Mouse (Mus musculus) activated CD4-positive, CD25-positive, alpha-beta regulatory T cell, adult 4 months (primary cell): ENCODE results near the gene Spdl1. TPM values are rescaled to one million over a fixed set of nuclear protein-coding genes. Genes with fewer than 3 reads are reported as not detected.
"Not testable (repeated sequence)": the region's sequence is repeated elsewhere in the genome, so short reads cannot be mapped to it uniquely, and the experiment has no call there.

Experiments
- ATAC-seq: one replicate; pipeline ENCODE4 v1.8.0; 2017
- polyA plus RNA-seq, 2 experiments: library from polyadenylated mRNA; unstranded; fragments of 100-300 nt; shearing (Covaris generic); gene quantifications; one replicate each; pipeline ENCODE4 v1.2.1; 2017

Gene Spdl1
- polyA plus RNA-seq, 2 experiments from 2014 or later, result 5.4 to 6.4 TPM

DNA sequence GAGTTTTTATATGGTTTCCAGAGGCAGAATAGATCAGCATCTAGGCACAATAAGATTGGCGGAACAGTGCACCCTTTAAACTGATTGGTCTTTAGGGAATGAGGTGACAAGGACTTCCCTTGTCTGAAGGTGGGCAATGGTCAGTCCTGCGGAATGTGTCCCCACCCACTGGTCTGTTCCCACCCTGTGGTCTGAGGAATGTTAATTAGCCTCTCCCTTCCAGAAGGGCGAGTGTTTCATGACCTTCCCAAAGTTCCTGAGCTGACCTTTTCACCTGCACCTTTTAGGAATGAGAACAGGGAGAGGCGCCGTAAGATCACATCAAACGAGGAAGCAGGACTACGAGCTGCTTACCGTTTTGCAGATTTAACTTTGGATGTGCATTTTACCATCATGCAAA, 35.4 kb downstream of the Spdl1 start:
- ATAC-seq, result not testable (repeated sequence)

DNA sequence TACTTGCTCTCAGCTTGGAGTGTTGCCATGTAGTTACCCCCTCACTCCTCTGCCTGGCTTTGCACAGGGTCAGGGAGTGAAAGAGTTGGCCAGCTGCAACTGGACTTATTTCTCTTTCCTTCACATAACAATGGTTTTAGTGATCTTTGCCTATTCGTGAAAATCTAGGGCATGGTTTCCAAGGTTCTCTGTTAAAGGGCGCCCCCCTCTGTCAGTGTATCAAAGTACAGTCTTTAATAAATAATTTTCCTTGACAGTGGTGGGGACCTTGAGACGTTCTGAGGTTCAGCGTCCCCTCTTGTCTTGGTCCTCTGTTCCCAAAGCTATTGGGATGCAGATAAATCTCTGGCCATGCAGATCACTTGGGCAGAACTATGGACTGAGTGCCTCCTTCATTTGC, 37.3 kb downstream of the Spdl1 start:
- ATAC-seq, result peak; percentile 66

DNA sequence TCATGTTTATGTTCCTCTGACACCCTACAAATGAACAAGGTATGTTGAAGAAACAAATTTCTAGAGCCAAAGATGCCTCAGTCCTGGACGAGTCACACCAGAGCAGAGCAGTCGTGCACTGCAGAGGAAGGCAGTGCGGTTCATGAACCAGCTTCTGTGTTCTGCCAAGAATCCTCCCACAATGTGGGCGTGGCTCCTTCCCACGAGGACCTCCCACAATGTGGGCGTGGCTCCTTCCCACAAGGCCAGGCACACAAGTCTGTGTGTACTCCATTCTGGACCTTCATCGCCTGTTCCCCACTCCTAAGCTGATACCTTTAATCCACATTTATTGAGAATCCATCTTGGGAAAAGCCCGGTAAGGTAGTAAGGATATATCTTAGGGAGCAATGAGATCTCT, 41.6 kb downstream of the Spdl1 start:
- ATAC-seq, result no peak

DNA sequence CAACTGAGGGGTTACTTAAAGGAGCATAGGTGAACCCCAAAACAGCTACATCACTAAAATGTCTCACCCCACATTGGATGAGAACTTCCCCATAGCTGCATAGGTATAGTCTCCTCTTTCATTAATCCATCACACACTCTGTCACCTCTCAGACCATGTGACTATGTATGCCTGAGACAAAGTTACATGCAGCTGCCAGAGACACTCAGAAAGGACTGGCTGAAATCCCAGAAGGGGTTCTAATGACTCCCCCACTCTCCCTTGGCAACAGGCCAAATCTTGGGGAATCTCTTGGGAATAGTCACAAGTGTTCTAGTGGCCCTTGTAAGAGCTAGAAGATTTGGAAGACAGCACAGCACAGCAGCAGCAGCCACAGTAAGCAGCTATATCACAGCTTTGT, 48.6 kb downstream of the Spdl1 start:
- no peak for ATAC-seq

DNA sequence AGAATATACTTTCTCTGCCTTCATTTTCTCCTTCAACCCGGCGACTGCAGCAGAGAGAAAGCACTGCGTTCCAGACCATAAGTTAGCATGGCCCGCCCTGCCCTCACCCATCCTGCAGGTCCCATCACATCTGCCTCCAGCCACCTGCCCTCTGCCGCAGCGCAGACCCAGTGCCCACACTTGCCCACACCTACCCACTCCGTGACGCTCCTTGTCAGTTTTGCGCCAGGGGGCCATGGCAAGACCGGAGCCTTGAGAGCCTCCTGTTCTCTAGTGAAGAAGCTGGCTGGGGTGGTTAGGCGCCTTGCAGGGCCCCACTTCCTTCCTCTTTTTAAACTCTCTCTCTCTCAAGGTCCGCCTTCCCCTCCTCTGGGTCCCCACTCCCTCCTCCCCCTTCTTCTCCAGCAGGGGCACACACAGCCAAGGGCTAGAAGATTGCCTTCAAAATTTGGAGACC, 49.8 kb downstream of the Spdl1 start, which contains the start of gene Dock2:
Gene Dock2, minus strand, starts transcription at position 306 of the 457 bp plus-strand sequence.
- ATAC-seq, result peak; percentile 52

DNA sequence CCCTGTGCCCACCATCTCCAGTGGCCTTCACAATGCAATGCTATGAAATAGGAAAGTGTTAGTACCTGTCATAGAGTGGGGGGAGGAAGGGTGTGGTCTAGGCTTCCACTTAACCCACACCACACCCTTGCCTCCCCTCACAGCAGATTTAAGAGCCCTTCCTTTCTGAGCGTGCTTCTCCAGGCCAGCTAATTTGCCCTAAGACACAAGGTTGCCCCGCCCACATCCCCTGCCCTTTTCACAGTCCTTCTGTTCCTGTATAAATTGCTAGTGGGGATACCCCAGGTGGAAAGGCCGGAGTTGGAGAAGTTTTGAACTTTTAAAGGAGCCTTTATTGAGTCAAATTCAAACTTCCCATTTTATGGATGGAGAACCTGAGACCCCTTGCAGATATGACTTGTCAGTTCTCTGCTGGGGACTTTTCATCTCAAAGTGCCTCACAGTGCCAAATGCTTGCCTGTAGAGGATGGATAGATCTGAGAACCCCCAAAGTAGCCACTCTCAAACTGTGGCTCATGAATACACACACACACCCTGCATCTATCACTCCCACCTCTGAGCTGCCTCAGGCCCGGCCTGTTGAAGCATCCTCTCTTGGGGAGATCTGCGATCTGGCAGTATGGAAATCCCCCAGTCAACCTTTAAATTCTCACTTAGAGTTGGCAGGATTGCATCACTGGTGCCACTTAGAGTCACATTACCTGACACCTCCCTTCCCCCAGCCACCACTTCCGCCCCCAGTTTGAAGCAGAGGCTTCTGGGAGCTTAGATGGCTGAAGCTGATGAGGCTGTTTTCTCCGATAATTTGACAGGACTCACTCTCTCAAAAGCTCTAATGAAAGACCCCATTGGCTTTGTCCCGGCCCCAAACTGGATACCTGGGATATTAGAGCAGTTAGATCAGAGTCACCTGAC, 50.7 kb downstream of the Spdl1 start:
- ATAC-seq, result peak; percentile 89

DNA sequence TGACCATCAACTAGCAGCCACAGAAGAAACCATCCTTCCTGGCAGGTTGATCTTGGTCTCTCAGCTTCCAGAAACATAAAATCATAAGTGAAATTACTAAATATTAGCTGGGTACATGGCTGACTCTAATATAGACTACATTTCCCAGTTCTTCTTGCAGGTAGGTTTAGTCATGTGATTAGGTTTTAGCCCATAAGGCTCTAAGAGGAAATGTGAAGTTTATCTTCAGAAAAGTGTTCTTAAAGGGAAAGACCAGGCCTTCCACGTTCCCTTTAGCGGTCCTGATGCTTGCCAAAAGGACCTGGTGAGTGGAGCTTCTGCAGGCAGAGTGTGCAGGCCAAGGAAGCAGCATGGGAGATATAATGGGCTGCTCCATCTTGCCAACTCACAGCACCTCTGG, 52.7 kb downstream of the Spdl1 start:
- no peak for ATAC-seq

DNA sequence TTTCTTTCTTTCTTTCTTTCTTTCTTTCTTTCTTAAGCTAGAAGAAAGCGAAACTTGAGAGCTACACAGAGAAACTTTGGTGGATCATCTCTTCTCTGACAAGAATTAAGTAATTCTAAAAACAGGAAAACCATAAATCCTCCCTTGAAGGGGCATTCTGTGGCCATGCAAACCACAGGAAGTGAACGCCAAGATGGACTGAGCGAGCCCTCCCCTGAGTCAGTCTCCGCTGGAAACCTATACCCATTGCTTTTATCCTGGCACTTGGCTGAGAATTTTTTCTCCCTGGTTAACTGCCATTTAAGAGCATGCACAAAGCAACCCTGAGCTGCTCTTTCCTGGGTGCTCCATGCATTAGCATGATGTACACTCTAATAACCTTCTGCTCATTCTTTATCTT, 53.5 kb downstream of the Spdl1 start:
- no peak for ATAC-seq

DNA sequence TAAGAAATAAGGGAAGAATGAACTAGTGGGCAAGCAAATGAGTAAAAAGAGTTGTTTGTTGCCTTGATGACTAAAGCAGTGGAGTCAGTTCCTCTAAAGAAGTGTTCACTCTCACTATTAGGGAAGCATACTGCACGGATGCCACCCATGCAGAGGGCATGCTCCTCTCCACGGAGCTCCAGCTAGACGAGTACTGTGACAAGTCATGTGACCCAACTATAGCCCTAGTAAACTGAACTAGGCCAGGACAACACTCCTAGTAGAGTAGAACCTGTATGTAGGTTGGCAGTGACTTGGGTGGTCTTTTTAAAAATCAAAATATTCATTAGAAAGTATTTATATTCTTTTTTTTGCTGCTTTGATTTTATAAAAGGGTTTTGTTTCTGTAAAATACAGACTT, 55.1 kb downstream of the Spdl1 start:
- ATAC-seq, result no peak

DNA sequence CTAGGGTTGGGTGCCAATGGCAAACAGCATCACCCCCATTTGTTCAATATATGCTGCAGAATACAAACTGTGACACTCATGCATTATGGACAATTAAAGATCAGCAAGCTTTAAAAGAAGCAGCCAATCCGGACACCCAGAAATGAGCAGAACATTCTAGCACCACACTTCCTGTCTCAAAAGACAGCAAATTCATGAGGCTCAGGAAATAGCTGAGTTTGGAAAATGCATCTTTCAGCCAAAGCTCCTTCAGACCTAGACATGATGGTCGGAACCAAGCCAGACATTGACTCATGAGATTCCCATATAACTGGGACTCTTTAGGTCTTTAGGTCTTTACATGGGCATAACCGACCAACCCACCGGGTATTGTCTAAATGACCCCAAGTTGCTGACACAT, 55.9 kb downstream of the Spdl1 start:
- peak; percentile 30 for ATAC-seq

DNA sequence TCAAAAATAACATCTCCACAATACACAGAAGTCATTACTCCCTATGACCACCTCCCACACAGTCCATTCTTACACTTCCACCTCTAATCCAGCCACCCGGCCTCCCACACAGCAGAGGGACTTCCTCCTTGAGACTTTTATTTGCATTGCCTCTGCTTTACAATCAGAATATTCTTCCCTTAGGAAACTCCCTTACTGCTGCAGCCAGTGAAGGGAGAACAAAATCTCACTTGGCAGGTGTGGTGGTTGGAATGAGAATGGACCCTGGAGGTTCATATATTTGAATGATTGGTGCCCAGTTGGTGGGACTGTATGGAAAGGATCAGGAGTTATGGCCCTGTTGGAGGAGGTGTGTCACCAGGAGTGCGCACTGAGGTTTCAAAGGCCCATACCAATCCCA, 57.4 kb downstream of the Spdl1 start:
- no peak for ATAC-seq

DNA sequence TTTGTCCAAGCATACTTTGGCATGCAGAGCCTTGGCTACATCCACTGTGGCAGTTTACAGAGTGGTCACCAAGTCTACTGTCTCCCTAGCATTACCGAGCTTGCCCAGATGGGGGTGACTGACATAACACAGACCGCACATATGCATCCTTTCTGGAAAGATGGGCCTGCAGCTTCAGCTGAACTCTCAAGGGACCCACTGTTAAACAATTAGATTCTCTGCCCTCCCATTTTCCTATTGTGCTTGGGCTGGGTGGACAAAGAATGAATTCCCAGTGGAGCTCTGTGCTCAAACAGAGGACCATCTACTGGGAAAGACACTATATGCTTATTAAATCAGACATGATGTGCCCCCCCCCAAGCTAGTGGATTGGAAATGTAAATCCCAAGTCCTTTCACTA, 58.8 kb downstream of the Spdl1 start:
- no peak for ATAC-seq

DNA sequence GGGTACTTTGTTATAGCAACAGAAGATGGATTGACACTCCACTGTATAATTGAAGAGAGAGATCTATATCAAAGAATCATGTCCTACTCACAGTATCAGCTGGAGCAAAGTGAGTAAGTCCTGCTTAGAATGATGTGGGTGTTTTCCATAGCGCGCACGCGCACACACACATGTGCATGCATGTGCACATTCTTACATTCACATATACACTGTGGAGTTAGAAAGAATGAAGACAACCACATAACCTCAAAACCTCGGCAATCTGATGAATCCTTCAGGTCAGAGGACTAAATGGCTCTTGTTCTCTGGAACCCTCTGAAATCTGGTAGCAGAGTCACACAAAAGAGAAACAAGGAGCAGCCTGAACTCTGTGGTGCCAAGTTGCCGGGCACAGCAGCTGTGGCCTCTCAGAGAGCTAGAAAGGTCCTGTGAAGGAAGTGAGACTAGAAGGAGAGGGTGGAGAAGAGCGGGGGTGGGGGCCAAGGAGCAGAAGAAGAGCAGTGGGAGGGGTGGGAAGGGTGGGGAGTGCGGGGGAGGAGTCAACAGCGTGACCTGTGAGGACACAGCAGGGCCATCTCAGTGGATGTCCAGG, 60.0 kb downstream of the Spdl1 start:
- no peak for ATAC-seq

DNA sequence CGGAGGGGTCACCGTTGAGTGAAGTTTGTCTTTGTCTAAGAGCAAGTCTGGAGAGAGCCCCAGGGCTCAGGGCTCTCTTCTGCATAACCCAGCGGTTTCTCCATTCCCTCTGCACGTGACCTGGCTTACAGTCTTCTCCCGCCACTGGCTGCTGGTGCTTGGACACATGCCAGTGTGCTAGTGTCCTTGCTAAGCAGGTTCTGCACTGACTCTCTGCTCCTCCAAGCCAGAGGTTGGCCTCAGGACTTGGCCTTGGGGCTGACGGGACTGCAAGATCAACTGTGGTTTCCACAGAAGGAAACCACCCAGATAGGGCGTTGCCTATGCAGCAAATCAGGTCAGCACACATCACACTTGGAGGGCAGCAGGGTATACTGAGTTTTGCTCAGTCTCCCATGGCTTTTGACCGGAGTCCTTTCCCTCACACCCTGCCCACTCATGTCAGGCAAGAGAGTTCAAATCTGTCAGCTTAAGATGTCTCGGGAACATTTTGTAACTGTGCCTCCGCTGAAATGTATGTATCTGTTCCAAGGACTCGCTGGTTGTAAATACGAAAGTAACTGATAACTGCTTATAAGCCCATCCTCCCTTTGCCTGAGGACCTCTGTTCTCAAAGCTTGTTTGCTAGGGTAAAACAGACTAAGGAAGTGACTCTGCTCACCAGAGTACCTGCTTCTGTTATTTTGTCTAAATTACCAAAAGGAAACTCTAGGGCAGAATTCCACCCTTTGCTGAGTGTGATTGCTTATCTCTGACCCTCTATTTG, 62.0 kb downstream of the Spdl1 start:
- ATAC-seq, result peak; percentile 73

DNA sequence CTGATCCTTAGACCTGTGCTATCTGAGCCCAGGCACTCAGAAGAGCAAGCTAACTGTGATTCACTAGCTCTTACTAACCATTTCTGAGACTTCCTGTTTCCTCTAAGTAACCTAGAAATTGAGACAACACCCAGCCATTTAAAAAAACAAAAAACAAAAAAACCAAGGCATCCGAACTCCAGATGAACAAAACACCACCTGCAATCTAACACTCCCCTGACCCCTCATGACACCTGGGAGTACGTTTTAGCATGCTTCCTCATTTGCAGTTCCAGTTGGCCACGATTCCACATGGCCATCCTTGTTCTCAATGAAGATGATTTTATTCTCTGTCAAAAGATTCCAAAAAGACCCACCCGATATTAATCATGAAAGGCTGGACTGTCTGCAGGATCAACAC, 62.8 kb downstream of the Spdl1 start:
- peak; percentile 29 for ATAC-seq

DNA sequence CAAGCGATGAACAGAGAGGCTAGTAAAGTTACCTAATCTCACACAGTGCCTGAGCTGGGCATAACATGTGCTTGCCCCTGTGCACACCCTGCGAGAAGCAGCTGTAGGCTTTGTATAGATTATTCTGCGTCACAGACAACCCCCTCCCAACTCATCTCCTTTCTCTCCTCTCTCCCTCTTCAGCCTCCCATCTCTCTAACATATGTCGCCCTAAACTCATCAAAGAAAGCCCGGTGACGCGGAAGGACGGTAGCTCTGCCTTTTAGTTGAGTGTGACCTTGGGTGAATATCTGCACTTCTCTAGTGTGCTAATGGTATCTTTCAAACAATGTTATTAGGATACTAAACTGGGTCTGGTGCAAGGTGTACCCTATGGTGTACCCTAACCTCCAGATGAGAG, 63.5 kb downstream of the Spdl1 start:
- ATAC-seq, result no peak

DNA sequence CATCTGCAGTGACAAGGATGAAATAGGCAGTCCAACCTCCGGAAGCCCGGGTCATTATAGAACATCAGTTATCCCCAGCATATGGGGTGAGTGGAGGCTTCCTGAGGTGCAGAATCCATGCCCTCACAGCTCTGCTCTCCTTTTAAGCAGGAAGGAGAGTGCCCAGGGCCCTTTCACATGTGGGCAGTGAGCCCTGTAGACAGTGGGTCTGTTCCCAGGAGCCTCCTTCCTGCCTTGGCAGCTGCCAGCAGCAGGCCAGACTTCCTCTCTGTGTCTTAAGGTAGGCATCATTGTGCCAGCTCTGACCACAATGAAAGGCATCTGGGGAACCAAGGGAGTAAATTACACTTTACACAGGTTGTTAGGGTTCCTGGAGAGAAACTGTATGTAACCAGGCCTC, 64.0 kb downstream of the Spdl1 start:
- peak; percentile 17 for ATAC-seq

DNA sequence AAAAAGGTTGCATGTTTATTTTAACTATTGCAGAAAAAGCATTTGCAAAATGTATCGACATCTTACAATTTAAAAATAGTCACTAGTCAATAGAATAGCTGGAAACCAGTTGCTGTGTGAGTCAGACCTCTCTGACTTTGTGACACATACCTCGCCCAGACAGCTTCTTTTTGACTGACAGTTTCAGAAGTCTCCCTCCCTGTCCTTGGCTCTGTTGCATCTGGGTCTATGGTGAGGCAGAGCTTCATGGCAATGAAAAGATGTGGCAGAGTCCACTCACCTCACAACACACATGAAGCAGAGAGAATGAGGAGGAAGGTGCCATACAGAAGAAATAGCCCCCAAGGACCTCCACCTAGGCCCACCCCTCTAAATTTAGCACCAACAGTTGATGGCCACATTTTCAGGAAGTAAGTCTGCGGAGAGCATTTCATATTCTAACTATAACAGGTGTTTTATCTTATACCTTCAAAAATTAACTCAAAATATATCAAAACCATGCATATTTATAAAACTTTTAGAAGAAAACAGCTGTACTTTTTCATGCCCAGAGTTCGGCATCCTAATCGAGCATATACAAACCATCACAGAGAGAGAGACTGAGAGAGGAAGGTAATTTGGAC, 69.6 kb downstream of the Spdl1 start:
- peak; percentile 48 for ATAC-seq

DNA sequence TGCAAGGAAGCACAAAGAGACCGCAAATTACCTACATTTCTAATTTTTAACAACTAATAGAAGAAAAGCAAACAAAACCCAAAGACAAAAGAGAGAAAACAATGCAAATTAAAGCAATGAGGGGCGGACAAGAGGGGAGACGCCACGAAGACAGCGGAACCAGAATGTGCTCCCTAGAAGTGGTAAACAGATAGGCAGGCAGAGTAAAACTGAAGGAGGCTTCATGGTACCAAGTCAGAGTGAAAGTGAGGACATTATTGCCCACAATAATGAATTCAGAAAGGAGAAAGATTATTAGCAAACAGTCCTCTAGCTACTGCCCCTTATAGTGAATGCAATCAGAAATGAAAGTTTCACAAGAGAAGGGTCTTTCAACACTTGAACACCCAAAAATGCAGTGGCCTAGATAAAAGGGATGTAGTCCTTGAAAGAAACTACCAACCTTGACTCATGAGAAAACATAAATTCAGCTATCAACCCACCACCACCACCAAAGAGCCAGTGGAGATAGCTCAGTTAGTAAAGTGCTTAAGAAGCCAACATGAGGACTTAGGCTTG, 70.8 kb downstream of the Spdl1 start:
- ATAC-seq, result peak; percentile 47

DNA sequence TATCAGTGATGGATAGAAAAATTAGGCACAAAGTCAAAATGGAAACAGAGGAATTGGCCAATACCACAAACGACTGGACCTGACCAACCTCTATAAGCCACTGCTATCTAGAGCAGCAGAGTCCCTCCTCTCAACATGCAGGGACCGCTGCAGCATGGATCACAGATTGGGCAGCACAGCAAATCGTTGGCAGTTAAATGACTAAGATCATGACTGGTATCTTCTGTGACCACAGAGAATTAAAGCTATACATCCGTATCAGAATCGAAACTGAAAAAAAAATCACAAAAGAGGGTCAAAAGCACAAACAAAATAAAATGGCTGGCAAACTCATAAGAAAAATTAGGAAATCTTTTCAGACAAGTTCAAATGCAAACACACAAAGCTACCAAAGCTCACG, 71.3 kb downstream of the Spdl1 start:
- ATAC-seq, result peak; percentile 82

DNA sequence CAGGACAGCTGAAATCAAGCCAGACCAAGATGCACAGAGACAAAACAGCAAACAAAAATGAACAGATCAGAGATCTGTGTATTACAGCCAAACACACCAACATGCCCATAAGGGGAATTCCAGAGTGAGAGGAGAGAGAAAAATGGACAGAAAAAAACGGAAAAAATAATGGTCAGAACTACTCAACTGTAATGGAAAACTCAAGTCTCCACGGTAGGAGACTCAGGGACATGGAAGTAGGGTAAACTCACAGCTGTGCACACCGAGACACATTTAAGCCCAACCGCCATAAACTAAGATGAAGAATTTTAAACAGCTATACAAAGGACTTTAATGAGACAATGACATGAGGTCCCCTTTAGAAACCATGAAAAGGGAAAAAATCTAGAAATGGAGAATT, 73.9 kb downstream of the Spdl1 start:
- no peak for ATAC-seq
